Mouse (Mus musculus): ENCODE data around the gene Nutf2. TPM values are rescaled to one million over a fixed set of nuclear protein-coding genes. Genes with fewer than 3 reads are reported as not detected.
A peak's percentile ranks its signal among the peaks of the same experiment; 100 is the strongest.
"Not testable (repeated sequence)": the region's sequence is repeated elsewhere in the genome, so short reads cannot be mapped to it uniquely, and the experiment has no call there.

Gene Nutf2
- polyA plus RNA-seq, 1 experiment from 2014 or later: 221 TPM

- peak; percentile 99 for DNase-seq
- peak within 1 kb of the TSS; percentile 98 for H3K4me3 ChIP-seq (replicated peaks; ENCODE audit: low read depth, low read length)
- H3K27ac ChIP-seq (replicated peaks; ENCODE audit: low read depth, low read length): peak within 1 kb of the TSS; percentile 52
- H3K9ac ChIP-seq (replicated peaks; ENCODE audit: low read length): peak within 1 kb of the TSS; percentile 84
- ATAC-seq (ENCODE audit: low FRiP score, low TSS enrichment): peak; percentile 99
- peak within 1 kb of the TSS; percentile 97 for H3K4me2 ChIP-seq (ENCODE audit: low read length)
- no peaks in the 10 kb centered on the region for H3K27me3 ChIP-seq (ENCODE audit: control insufficient read depth, insufficient read depth, low read length)
- peaks cover 31% of the 10 kb centered on the region for H3K36me3 ChIP-seq (ENCODE audit: control insufficient read depth, insufficient read depth, low read length)
- peaks cover 9% of the 10 kb centered on the region for H3K4me1 ChIP-seq (ENCODE audit: control insufficient read depth, insufficient read depth, low read length)
- no peaks in the 10 kb centered on the region for H3K9me3 ChIP-seq (ENCODE audit: control insufficient read depth, low read length)
- under 1% methylated on average over 52 of the region's 52 CpGs for WGBS
Measured at GRCm38 (mm10) chr8:105826861-105827848, 33.2 kb upstream of the Nutf2 start, which contains the start of the genes Ranbp10 and Tsnaxip1. Ranbp10 (minus strand) TSS chr8:105827350. Tsnaxip1 (plus strand) TSS chr8:105827731.

- not testable (repeated sequence) for H3K27me3 ChIP-seq (ENCODE audit: control insufficient read depth, insufficient read depth, low read length); H3K9me3 ChIP-seq (ENCODE audit: control insufficient read depth, low read length); H3K27ac ChIP-seq (replicated peaks; ENCODE audit: low read depth, low read length); H3K9ac ChIP-seq (replicated peaks; ENCODE audit: low read length); ATAC-seq (ENCODE audit: low FRiP score, low TSS enrichment); H3K4me1 ChIP-seq (ENCODE audit: control insufficient read depth, insufficient read depth, low read length); H3K36me3 ChIP-seq (ENCODE audit: control insufficient read depth, insufficient read depth, low read length); H3K4me2 ChIP-seq (ENCODE audit: low read length); H3K4me3 ChIP-seq (replicated peaks; ENCODE audit: low read depth, low read length); DNase-seq
- WGBS: 83% methylated on average over 2 of the region's 2 CpGs
Measured at GRCm38 (mm10) chr8:105833740-105834139, 26.6 kb upstream of the Nutf2 start.

- ATAC-seq (ENCODE audit: low FRiP score, low TSS enrichment): no peak
- no peaks in the 10 kb centered on the region for H3K9me3 ChIP-seq (ENCODE audit: control insufficient read depth, low read length)
- H3K4me2 ChIP-seq (ENCODE audit: low read length): no peak overlapping the region
- 30% methylated on average over 11 of the region's 11 CpGs for WGBS
- no peaks in the 10 kb centered on the region for H3K27me3 ChIP-seq (ENCODE audit: control insufficient read depth, insufficient read depth, low read length)
- H3K27ac ChIP-seq (replicated peaks; ENCODE audit: low read depth, low read length): no peak overlapping the region
- DNase-seq: peak; percentile 25
- H3K4me3 ChIP-seq (replicated peaks; ENCODE audit: low read depth, low read length): no peak overlapping the region
- no peaks in the 10 kb centered on the region for H3K4me1 ChIP-seq (ENCODE audit: control insufficient read depth, insufficient read depth, low read length)
- H3K36me3 ChIP-seq (ENCODE audit: control insufficient read depth, insufficient read depth, low read length): no peaks in the 10 kb centered on the region
- H3K9ac ChIP-seq (replicated peaks; ENCODE audit: low read length): no peak overlapping the region
Measured at GRCm38 (mm10) chr8:105835318-105835717, 25.1 kb upstream of the Nutf2 start.

GRCm38 (mm10) chr8:105836991-105837390 is 23.4 kb upstream of the Nutf2 start:
- Histone ChIP-seq H3K4me3 (replicated peaks; ENCODE audit: low read depth, low read length) (no peak overlapping the region), H3K9ac (replicated peaks; ENCODE audit: low read length) (no peak overlapping the region), H3K27ac (replicated peaks; ENCODE audit: low read depth, low read length) (no peak overlapping the region), H3K4me2 (ENCODE audit: low read length) (no peak overlapping the region), H3K4me1 (ENCODE audit: control insufficient read depth, insufficient read depth, low read length) (no peaks in the 10 kb centered on the region), H3K36me3 (ENCODE audit: control insufficient read depth, insufficient read depth, low read length) (0 out of 2 replicates have a peak, but pooled peaks cover 2% of the 10 kb centered on the region), H3K27me3 (ENCODE audit: control insufficient read depth, insufficient read depth, low read length) (no peaks in the 10 kb centered on the region), H3K9me3 (ENCODE audit: control insufficient read depth, low read length) (no peaks in the 10 kb centered on the region)
- WGBS: 68% methylated on average over 6 of the region's 6 CpGs
- ATAC-seq (ENCODE audit: low FRiP score, low TSS enrichment) (no peak), DNase-seq (no peak)

GRCm38 (mm10) chr8:105839209-105839608 is 21.2 kb upstream of the Nutf2 start:
- Histone ChIP-seq H3K27me3 (ENCODE audit: control insufficient read depth, insufficient read depth, low read length) (no peaks in the 10 kb centered on the region), H3K9ac (replicated peaks; ENCODE audit: low read length) (no peak overlapping the region), H3K36me3 (ENCODE audit: control insufficient read depth, insufficient read depth, low read length) (peaks cover 13% of the 10 kb centered on the region), H3K9me3 (ENCODE audit: control insufficient read depth, low read length) (no peaks in the 10 kb centered on the region), H3K4me2 (ENCODE audit: low read length) (no peak overlapping the region), H3K27ac (replicated peaks; ENCODE audit: low read depth, low read length) (no peak overlapping the region), H3K4me1 (ENCODE audit: control insufficient read depth, insufficient read depth, low read length) (no peaks in the 10 kb centered on the region), H3K4me3 (replicated peaks; ENCODE audit: low read depth, low read length) (no peak overlapping the region)
- DNase-seq (no peak), ATAC-seq (ENCODE audit: low FRiP score, low TSS enrichment) (no peak)
- 93% methylated on average over 5 of the region's 5 CpGs for WGBS

GRCm38 (mm10) chr8:105846678-105847077 is 13.7 kb upstream of the Nutf2 start:
- H3K9ac ChIP-seq (replicated peaks; ENCODE audit: low read length): no peak overlapping the region
- DNase-seq (no peak), ATAC-seq (ENCODE audit: low FRiP score, low TSS enrichment) (no peak)
- H3K9me3 ChIP-seq (ENCODE audit: control insufficient read depth, low read length): no peaks in the 10 kb centered on the region
- no peak overlapping the region for H3K4me2 ChIP-seq (ENCODE audit: low read length)
- H3K27me3 ChIP-seq (ENCODE audit: control insufficient read depth, insufficient read depth, low read length): no peaks in the 10 kb centered on the region
- no peak overlapping the region for H3K4me3 ChIP-seq (replicated peaks; ENCODE audit: low read depth, low read length)
- WGBS: 96% methylated on average over 11 of the region's 11 CpGs
- H3K27ac ChIP-seq (replicated peaks; ENCODE audit: low read depth, low read length): no peak overlapping the region
- H3K36me3 ChIP-seq (ENCODE audit: control insufficient read depth, insufficient read depth, low read length): peaks cover 66% of the 10 kb centered on the region
- peaks cover 8% of the 10 kb centered on the region for H3K4me1 ChIP-seq (ENCODE audit: control insufficient read depth, insufficient read depth, low read length)

GRCm38 (mm10) chr8:105850014-105850413 is 10.4 kb upstream of the Nutf2 start:
- DNase-seq (no peak), ATAC-seq (ENCODE audit: low FRiP score, low TSS enrichment) (no peak)
- no peak overlapping the region for H3K9ac ChIP-seq (replicated peaks; ENCODE audit: low read length)
- H3K36me3 ChIP-seq (ENCODE audit: control insufficient read depth, insufficient read depth, low read length): peaks cover 47% of the 10 kb centered on the region
- WGBS: 83% methylated on average over 4 of the region's 4 CpGs
- H3K4me3 ChIP-seq (replicated peaks; ENCODE audit: low read depth, low read length): no peak overlapping the region
- peak overlapping the region; percentile 58; the same call in 1 of the 2 replicates for H3K4me2 ChIP-seq (ENCODE audit: low read length)
- no peaks in the 10 kb centered on the region for H3K27me3 ChIP-seq (ENCODE audit: control insufficient read depth, insufficient read depth, low read length)
- H3K27ac ChIP-seq (replicated peaks; ENCODE audit: low read depth, low read length): no peak overlapping the region
- H3K4me1 ChIP-seq (ENCODE audit: control insufficient read depth, insufficient read depth, low read length): peaks cover 8% of the 10 kb centered on the region
- H3K9me3 ChIP-seq (ENCODE audit: control insufficient read depth, low read length): no peaks in the 10 kb centered on the region

- DNase-seq: no peak
- H3K4me2 ChIP-seq (ENCODE audit: low read length): peak overlapping the region; percentile 58
- 80% methylated on average over 7 of the region's 7 CpGs for WGBS
- peaks cover 9% of the 10 kb centered on the region for H3K4me1 ChIP-seq (ENCODE audit: control insufficient read depth, insufficient read depth, low read length)
- peaks cover 41% of the 10 kb centered on the region for H3K36me3 ChIP-seq (ENCODE audit: control insufficient read depth, insufficient read depth, low read length)
- no peaks in the 10 kb centered on the region for H3K9me3 ChIP-seq (ENCODE audit: control insufficient read depth, low read length)
- H3K9ac ChIP-seq (replicated peaks; ENCODE audit: low read length): no peak overlapping the region
- H3K4me3 ChIP-seq (replicated peaks; ENCODE audit: low read depth, low read length): no peak overlapping the region
- H3K27me3 ChIP-seq (ENCODE audit: control insufficient read depth, insufficient read depth, low read length): no peaks in the 10 kb centered on the region
- H3K27ac ChIP-seq (replicated peaks; ENCODE audit: low read depth, low read length): no peak overlapping the region
- no peak for ATAC-seq (ENCODE audit: low FRiP score, low TSS enrichment)
Measured at GRCm38 (mm10) chr8:105850611-105851010, 9.8 kb upstream of the Nutf2 start.
